Mouse (Mus musculus) telencephalon, adult 2 months (tissue): ENCODE results near the gene Lefty2.
"Not testable (repeated sequence)": the region's sequence is repeated elsewhere in the genome, so short reads cannot be mapped to it uniquely, and the experiment has no call there.

Source experiments
- DNase-seq: peaks from one replicate; pipeline ENCODE4 v3.0.0-alpha.2; 2011; ENCODE audit warnings: low read depth, low spot score

Lefty2 gene

DNA sequence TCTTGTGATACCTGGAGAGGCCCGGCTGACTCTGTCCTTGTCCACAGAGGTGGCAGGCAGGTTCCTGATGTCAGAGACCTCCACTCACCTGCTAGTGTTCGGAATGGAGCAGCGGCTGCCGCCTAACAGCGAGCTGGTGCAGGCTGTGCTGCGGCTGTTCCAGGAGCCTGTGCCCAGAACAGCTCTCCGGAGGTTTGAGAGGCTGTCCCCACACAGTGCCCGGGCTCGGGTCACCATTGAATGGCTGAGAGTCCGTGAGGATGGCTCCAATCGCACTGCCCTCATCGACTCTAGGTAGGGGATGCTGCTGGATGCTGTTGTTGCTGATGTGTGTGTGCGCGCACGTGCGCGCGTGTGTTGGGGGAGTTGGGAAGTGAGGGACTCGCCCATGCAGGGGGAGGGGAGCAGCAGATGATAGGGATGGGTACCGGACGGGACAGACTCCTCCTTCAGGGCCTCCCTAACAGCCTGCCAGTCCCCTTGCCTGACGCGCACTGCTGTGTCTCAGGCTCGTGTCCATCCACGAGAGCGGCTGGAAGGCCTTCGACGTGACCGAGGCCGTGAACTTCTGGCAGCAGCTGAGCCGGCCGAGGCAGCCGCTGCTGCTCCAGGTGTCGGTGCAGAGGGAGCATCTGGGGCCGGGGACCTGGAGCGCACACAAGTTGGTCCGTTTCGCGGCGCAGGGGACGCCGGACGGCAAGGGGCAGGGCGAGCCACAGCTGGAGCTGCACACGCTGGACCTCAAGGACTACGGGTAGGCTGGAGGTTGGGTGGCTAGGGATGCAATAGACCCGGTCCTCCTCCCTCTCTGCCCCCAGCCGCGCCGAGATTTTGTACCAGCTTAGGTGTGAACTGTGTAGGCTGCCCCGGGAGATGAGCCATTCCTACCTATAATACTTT is 1.4 kb downstream of the Lefty2 start:
- not testable (repeated sequence) for DNase-seq

DNA sequence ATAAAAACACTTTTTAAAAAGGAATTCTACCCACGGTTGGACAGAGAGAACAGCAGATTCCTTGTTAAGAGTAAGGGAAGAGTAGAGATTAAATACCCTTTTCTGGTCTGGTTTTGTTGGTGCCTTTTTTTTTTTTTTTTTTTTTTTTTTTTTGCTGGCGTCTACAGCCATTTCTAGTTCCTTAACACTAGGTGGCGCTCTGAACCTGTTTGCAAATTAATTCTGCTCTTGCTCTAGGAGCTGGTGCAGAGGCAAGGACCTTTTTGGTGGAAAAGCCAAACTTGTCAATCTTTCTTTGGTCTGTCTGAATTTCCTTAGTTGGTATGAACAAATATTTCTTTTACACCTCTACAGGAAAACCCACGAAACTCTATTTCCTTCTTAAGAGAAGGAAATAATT is 8.2 kb downstream of the Lefty2 start:
- DNase-seq, result peak; percentile 38

DNA sequence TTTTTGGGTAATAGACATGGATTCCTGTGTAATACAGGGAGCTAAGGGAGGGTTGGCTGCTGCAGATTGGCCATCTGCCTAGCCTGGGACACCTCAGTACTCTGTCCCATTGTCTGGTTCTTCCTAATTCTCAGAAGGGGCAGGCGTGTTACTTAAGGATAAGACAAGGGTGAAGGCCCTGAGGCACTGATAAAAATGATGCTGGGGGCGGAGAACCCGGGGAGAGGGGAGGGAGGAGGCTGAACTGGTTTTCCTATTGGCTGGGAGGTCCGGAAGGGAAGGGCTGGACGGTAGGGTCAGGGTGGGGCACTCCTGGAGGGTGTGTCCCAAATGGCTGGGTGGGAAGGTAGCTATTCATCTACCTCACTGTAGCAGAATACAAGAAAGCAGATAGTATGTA is 10.0 kb downstream of the Lefty2 start:
- no peak for DNase-seq

DNA sequence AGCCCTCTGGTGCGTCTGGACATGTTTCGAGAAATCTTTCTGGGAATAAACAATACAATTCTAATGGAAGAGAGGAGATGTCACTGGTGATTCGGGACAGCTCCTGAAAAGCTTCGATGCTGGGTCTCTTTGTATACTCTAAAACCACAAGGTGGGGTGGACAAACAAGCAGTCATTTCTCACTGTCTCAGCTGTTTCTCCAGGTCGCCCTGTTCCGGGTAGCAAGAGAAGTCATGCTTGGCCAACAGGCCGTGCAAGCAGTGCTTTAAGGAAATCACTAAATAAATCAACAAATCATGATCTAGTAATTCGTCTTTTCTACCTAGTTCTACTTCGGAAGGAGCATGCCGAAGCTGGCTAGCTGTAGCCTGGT is 10.7 kb downstream of the Lefty2 start:
- no peak for DNase-seq

DNA sequence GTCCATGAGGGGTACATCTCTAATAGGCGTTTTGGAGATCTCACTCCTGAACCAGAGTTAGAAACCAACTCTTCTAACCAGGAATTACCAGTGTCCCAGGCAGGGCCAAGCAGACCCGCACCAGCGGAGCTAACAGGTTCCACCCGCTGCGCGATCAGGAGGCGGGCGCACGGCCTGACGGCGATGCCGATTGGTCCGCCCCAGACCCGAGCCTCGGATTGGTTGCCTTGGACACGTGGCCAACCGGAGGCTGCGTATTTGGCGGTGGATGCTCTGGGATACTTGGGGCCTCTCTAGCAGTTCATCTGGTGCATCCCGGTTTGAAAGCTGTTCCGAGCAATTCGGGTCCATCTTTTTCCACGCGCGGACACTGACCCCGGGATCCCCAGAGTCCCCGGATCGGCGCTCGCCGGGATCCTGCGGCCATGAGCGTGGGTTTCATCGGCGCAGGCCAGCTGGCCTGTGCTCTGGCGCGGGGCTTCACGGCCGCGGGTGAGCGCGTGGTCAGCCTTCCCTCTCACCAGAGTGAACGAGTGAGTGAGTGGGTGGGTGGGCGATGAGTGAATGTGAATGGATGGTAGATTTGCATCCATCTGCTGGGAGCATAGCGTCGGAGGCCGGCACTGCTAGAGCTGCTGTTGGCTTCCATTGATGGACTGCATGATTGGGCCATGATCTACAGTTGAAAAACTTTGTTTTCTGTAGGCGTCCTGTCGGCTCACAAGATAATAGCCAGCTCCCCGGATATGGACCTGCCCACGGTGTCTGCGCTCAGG is 11.3 kb downstream of the Lefty2 start, which contains the start of gene Pycr2:
Gene Pycr2 (plus strand): TSS at position 255 of the 776 bp plus-strand sequence.
- DNase-seq, result peak; percentile 90

DNA sequence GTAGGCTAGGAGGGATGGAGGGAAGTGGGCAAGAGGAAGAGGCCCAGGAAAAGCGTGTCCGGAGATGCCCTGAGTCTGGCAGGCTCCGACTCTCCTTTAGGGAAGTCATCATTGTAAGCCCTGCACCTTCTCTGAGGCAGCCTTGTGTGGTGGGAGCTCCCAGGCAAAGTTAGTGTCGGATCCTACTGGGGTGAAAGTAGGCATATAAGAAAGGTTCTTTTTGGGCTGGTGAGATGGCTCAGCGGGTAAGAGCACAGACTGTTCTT is 11.8 kb downstream of the Lefty2 start:
- DNase-seq, result no peak

DNA sequence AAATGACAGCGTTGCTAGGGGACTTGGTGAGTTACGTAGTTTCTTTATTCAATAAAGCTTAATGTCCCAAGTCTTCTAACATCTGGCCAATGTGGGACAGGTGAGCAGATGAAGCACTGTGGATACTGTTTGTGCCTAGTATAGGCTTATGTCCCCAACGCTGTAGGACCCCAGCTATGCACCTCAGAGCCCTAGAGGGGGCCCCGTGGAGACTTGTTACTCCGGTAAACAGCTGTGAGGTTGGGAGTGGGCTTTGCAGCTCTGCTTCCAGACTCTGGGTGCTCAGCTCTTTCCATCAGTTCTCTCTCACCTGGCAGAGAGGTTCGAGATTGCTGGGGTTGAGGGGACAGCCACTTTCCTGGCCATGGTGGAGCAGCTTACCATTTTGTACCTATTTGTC is 12.4 kb downstream of the Lefty2 start:
- DNase-seq, result no peak

DNA sequence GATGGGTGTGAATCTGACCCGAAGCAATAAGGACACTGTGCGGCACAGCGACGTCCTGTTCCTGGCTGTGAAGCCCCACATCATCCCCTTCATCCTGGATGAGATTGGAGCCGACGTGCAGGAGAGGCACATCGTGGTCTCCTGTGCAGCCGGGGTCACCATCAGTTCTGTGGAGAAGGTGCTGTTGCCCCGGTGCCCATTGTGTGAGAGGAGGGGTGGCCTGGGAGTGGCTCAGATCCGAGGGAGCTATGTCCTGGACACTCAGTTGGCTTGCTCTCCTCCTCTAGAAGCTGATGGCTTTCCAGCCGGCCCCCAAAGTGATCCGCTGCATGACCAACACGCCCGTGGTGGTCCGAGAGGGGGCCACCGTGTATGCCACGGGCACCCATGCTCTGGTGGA is 13.0 kb downstream of the Lefty2 start:
- DNase-seq, result no peak

DNA sequence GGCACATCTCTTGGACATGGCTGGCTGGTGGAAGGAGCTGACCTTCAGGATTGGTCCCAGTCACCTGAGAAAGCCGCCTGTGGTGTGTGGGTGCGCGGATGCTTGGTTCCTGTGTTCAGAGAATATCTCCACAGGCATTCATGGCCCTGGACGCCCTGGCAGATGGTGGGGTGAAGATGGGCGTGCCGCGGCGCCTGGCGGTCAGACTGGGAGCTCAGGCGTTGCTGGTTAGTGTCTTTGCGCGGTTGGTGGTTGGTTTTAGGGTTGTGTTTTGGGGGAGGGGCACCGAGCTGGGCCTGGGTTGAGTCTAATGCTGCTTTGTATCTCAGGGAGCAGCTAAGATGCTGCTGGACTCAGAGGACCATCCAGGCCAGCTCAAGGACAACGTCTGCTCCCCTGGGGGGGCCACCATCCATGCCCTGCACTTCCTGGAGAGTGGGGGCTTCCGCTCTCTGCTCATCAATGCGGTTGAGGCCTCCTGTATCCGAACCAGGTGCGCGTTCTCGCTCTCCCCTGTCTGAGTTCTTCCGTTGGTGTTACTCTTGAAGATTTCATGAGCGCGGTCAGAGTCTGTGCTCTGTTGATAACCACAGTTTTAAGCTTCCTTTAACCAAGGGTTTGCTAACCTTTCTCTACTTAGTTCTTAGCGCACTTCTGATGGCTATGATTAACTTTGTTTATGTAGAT is 13.7 kb downstream of the Lefty2 start:
- no peak for DNase-seq

DNA sequence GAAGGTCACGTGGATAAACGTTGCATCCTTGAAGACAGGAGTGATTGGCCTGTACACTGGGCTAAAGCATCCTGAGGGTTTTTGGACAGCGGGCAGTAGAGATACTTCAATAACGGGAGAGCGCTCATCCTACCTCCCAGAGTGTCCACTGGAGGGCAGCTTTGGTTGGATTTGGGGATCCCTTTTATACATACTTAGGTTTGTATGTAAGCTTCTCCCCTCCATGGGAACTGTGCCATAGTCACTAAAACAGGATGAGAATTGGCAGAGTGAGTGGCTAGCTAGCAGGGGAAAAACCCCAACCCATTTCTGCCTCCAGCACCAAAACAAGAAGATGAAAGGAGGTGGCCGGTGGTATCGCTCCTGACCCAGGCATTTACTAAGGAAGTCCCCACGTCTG is 18.2 kb downstream of the Lefty2 start:
- no peak for DNase-seq

DNA sequence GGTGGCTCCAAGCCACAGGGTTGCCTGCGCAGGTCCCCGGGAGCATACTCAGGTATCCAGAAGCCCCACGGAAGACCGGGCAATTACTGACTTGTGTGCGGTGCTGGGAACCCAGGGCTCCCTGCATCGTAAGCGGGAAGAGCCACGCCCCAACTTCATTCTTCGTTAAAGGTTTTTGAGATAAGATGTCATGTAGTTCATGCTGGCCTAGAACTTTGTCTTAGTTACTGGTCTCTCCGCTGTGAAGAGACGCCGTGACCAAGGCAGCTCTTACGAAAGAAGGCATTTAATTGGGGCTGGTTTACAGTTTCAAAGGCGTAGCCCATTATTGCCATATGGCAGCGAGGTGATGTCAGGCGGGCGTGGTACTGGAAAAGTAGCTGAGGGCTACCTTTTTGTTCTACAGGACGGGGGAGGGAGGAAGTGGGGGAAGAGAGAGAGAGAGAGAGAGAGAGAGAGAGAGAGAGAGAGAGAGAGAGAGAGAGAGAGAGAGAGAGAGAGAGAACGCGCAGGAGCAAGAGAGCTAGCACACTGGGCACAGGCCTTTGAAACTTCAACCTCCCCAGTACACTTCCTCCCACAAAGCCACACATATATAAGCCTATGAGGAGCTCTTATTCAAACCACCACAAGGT is 18.9 kb downstream of the Lefty2 start:
- DNase-seq, result no peak

DNA sequence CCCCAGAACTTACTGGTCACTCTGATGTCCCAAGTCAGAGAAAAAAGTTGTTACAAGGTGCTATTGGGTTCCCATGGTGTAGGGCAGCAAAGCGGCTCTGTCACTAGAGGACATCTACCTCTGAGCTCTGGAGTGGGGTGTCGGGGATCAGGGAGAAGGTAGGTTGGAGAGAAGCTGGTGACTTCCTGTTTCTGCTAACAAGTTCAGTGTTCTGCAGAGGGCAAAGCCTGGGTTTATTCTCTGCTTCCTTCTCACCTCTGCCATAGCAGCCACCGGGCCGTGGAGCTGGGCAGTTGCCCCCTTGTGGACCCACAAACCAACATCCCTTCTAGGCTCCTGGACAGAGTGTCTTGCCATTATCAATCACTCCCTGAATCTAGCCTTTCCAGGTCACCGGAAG is 19.9 kb downstream of the Lefty2 start:
- DNase-seq, result no peak

DNA sequence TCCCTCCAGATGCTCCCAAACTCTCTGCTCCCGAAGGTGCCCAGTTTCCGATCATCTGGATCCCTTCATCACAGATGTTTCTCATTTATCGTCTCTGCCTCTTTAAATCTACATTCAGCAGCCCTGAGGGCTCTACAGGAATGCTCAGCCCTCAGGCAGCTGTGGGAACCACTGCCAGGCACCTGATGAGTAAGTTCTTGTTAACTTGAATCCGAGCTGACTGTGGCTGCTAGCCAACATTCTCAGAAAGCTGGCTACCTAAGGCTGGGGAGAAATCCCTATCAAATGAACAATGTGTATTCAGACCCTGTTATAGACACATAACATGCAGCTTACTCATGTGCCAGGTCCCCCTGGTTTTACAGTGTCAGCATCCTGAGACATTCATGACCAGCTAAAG is 20.9 kb downstream of the Lefty2 start:
- no peak for DNase-seq

DNA sequence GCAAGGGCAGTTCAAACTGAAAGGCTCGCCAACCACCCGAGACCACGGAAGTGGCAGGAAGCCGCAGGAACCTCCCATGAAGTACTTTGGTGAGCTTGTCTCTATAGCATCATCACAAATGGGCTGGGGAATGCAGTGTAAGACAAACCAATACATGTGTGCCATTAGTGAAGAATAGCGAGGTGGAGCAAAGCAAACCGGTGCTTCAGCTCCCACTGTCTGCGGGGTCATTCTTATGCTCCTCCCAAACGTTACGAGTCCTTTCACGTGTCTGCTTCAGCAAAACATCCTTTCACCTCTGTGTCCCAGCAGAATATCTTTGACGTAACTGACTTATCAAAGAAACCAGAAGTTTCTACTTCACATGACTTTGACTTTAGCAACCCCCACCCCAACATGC is 23.5 kb downstream of the Lefty2 start:
- no peak for DNase-seq

DNA sequence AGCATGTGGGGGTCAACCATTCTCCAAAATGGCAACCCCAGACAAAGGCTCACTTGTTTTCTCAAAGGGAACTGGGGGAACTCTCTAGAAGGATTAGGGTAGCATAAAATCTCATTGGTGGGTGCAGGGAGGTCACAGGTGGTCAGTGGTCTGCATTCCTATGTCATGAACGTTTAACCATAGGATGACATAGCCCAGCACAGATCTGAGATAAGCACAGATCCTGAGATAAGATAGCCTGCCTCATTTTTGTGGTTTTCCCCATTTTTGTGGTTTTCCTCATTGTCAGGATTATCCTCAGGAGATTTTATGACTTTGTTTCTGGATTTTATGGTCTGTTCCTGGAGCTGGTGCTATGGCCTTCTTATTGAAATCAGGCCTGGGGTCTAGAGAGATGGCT is 24.1 kb downstream of the Lefty2 start:
- DNase-seq, result no peak

DNA sequence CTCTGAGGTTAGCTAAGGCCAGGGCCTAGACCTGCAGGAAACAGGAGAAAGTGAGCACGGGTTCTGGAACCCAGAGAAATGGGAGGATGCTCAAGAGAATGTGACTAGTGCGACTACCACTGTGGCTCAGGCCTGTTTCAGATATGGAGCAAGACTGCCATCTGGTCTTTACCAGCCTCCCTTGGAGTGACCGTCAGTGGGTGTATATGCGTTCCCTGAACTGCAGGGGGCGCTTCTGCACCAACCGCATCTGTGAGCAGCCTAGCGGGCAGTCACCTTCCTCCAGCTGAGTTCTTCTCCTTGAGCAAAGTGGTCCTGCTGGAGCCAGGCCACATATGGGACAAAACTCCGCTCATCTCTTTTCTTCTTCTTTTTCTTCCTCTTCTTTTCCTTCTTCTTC is 26.8 kb downstream of the Lefty2 start:
- DNase-seq, result no peak

DNA sequence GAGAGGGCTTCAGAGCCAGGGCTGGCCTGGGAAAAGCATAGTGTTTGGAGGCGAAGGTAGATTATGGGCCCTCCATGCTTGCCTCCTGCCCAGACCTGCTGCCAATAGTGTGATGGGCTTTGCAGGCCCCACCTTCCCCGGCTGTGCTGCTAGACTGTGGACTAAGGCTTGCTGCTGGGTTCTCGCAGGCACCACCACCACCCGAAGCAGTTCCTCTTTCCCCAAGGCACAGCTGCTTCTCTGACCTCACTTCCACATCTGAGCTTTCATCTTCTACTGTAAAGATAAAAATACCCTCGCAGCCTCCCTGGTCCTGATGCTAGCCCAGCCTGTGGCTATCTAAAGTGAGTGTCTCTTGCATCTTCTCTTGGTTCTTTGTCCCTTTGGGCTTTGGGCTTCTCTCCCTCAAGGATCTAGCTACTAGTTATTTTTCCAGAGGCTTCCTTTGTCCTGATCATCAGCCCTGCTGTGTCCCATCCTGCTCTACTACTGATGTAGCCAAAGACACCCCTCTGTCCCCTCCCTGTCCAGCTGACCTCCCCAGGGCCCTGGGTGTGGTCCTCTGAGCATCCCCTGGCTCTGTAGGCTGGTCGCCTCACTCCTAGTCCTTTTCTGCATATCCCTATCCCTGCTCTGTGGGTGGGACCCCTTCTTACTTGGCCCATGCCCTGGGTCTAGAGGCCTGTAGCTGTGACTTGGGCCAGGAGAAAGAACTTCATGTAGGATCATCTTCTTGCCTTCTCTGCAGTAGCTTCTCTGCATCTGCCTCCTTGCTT is 29.6 kb downstream of the Lefty2 start:
- no peak for DNase-seq

DNA sequence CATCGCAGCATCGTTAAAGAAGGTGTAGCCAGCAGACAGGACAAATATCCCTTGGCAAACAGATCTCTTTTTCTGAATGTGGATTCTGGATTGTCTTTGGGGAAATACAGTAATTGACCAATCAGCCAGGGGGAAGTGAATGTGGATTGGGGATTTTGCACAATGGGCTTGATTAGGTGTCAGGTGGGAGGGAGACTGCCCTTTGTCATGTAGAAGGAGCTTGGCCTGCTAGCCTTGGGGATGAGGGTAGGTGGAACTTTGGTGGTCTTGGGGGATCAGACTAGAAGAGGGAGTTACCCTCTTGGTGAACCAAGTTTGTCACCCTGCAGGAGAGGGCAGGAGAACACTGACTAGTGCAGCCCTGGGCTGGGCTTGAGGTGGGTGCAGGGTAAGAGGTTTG is 31.8 kb downstream of the Lefty2 start:
- no peak for DNase-seq

DNA sequence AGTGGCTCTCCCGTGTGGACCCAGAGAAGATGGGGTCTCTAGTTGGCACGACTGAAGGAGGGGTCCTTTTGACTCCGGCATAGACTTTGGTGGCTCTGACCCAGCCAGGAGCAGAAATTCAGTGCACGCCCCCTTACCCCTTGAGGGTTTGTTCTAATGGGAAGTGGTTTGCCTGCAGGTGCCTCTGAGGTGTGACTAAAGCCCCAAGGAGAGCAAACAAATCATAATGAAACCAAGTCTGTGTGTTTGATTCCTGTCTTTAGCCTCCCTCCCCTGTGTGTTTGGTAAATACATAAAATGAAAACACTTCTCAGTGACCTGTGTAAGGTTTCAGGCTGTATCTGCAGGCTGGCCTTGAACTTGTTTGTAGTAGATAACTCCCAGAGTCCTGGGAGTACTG is 33.4 kb downstream of the Lefty2 start:
- no peak for DNase-seq

DNA sequence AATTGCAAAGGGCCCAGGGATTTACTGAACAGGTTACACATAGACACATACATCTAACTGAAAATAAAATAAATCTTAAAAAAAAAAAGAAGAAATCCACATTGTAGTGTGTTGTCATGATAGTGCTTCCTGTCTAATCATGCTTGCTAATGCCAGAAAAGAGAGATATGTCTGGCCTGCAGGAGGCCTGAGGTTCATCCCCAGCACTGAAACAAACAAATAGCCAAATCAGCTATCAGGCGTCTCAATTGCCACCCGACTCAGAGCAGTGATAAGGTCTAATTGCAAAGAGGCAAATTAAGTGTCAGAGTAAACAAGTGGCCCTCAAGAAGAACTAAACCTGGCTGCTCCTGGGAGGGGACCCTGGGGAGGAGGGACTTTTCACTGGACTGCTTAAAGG is 36.7 kb downstream of the Lefty2 start:
- DNase-seq, result no peak

DNA sequence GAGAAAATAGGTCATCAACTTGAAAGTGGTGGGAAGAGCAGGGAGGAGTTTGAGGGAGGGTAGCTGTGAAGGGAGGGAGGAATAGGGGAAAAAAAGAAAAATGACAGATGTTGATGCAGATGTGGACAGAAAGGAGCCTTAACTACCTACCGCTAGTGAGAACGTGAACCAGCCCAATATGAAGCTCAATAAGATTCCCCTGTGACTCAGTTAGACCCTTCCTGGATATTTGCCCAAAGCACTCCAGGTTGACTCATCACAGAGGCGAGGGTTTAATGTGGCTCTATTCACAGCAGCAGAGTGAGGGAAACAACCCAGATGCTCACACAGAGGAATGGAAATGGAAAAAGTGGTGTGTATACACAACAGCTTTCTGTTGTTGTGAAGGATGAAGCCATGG is 38.2 kb downstream of the Lefty2 start:
- DNase-seq, result no peak
